Mouse (Mus musculus): ENCODE results near the gene Slc39a2. TPM values are rescaled to one million over a fixed set of nuclear protein-coding genes. Genes with fewer than 3 reads are reported as not detected.
"Not testable (repeated sequence)": the region's sequence is repeated elsewhere in the genome, so short reads cannot be mapped to it uniquely, and the experiment has no call there.

Gene Slc39a2
- polyA plus RNA-seq, 1 experiment from 2014 or later, result 0.48 TPM

- Histone ChIP-seq H3K4me1 (peaks cover 7% of the 10 kb centered on the region; the same call in 1 of the 2 replicates), H3K27ac (0 out of 2 replicates have a peak overlapping the region, but pooled peaks have one; percentile 3), H3K9ac (no peak overlapping the region), H3K27me3 (no peaks in the 10 kb centered on the region), H3K4me3 (replicated peaks) (no peak overlapping the region), H3K36me3 (no peaks in the 10 kb centered on the region), H3K4me2 (no peak overlapping the region), H3K9me3 (replicated peaks) (no peaks in the 10 kb centered on the region)
- 68% methylated on average over 16 of the region's 16 CpGs for WGBS
- ATAC-seq (replicated peaks; ENCODE audit: low FRiP score), result no peak; the same call in 1 of the 2 replicates
These were observed 29.3 kb downstream of the Slc39a2 start for GRCm38 (mm10) chr14:51921759-51922570.

DNA sequence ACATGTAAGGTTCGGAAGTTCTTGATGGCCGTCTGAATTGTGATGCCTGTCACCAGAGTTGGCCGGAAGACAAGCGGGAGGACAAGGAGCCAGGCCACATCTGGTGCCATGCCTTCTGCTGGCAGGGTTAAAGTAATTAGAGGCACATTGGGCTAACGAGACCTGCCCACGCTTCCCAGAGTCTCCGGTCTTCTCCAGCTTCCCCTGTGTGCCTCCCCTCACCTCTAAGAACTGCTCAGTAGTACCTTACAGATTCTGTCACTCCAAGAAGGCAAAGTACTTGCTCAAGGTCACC is 29.8 kb downstream of the Slc39a2 start, which contains the start of gene Rnase13:
TSS of gene Rnase13 (minus strand) at position 203 of the 295 bp plus-strand sequence.
- H3K4me1 ChIP-seq, result peaks cover 7% of the 10 kb centered on the region; the same call in 1 of the 2 replicates
- H3K9me3 ChIP-seq (replicated peaks), result no peaks in the 10 kb centered on the region
- H3K27ac ChIP-seq, result 0 out of 2 replicates have a peak within 1 kb of the TSS, but pooled peaks have one; percentile 3
- 93% methylated on average over 7 of the region's 7 CpGs for WGBS
- H3K27me3 ChIP-seq, result no peaks in the 10 kb centered on the region
- no peak within 1 kb of the TSS for H3K4me2 ChIP-seq
- ATAC-seq (replicated peaks; ENCODE audit: low FRiP score), result no peak
- H3K4me3 ChIP-seq (replicated peaks), result no peak within 1 kb of the TSS
- H3K36me3 ChIP-seq, result no peaks in the 10 kb centered on the region
- H3K9ac ChIP-seq, result no peak within 1 kb of the TSS

GRCm38 (mm10) chr14:51922910-51923309 is 30.2 kb downstream of the Slc39a2 start:
- Histone ChIP-seq H3K27ac (no peak overlapping the region), H3K27me3 (no peaks in the 10 kb centered on the region), H3K4me2 (no peak overlapping the region), H3K9me3 (replicated peaks) (no peaks in the 10 kb centered on the region), H3K4me3 (replicated peaks) (no peak overlapping the region), H3K4me1 (peaks cover 7% of the 10 kb centered on the region; the same call in 1 of the 2 replicates), H3K9ac (no peak overlapping the region), H3K36me3 (no peaks in the 10 kb centered on the region)
- ATAC-seq (replicated peaks; ENCODE audit: low FRiP score), result no peak
- WGBS, result 87% methylated on average over 2 of the region's 2 CpGs

DNA sequence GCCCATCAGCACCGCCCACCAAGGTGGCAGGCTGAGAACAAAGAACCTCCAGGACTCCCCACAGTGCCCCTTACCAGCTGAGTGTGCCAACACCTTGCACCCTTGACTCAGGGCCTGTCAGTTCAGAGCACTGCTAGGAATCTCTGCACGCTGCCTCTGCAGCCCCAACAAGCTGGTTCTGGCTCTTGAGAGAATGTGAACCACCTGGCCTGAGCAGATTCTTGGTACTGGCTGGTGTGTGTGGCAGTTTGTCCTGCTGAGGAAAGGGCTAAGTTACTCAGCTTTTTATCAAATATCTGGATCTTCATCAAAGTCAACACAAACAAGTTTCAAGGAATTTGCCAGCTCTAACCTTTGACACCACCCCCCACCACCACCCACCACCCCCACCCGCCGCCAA is 30.8 kb downstream of the Slc39a2 start:
- no peak overlapping the region for H3K9ac ChIP-seq
- 78% methylated on average over 4 of the region's 4 CpGs for WGBS
- no peaks in the 10 kb centered on the region for H3K9me3 ChIP-seq (replicated peaks)
- H3K4me3 ChIP-seq (replicated peaks), result no peak overlapping the region
- H3K36me3 ChIP-seq, result no peaks in the 10 kb centered on the region
- peaks cover 7% of the 10 kb centered on the region; the same call in 1 of the 2 replicates for H3K4me1 ChIP-seq
- H3K4me2 ChIP-seq, result no peak overlapping the region
- H3K27me3 ChIP-seq, result no peaks in the 10 kb centered on the region
- ATAC-seq (replicated peaks; ENCODE audit: low FRiP score), result no peak
- no peak overlapping the region for H3K27ac ChIP-seq

- not testable (repeated sequence) for H3K9ac ChIP-seq; H3K27ac ChIP-seq; H3K4me3 ChIP-seq (replicated peaks); H3K4me2 ChIP-seq; ATAC-seq (replicated peaks; ENCODE audit: low FRiP score); H3K27me3 ChIP-seq; H3K4me1 ChIP-seq; H3K9me3 ChIP-seq (replicated peaks); H3K36me3 ChIP-seq
- 93% methylated on average over 11 of the region's 11 CpGs for WGBS
These were observed 34.2 kb downstream of the Slc39a2 start for GRCm38 (mm10) chr14:51926930-51927329.

DNA sequence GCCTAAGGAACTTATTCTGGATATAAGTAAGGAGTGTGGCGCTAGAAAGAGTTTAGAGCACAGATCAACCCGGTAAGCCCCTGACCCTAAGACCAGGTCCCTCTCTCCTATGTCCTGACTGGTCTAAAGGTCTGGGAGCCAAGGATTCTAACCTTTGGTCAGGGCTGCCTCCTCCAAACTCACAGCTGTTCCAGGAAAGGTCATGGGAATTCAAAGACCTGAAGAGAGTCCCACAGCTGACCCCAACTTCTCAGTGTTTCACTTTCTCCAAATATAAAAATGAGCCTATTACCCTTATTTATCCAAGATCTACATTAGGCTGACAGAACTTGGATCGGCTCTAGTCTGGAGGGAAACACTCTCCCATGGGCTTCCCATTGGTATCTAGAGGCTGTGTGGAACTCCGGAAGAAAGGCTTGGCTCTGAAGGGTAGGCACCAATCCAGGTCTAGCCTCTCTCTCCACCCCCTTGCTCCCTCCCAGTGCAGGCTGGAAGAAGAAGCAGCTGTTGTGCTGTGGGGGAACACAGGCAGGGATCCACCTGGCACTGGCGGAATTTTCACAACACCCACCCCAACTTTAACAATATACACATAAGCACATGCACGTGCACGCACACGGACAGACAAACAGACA is 36.7 kb downstream of the Slc39a2 start:
- H3K4me1 ChIP-seq, result peaks cover 4% of the 10 kb centered on the region
- H3K4me3 ChIP-seq (replicated peaks), result no peak overlapping the region
- ATAC-seq (replicated peaks; ENCODE audit: low FRiP score), result no peak
- no peaks in the 10 kb centered on the region for H3K9me3 ChIP-seq (replicated peaks)
- no peak overlapping the region for H3K4me2 ChIP-seq
- H3K9ac ChIP-seq, result no peak overlapping the region
- H3K36me3 ChIP-seq, result no peaks in the 10 kb centered on the region
- no peaks in the 10 kb centered on the region for H3K27me3 ChIP-seq
- 0 out of 2 replicates have a peak overlapping the region, but pooled peaks have one; percentile 18 for H3K27ac ChIP-seq
- 74% methylated on average over 8 of the region's 8 CpGs for WGBS

DNA sequence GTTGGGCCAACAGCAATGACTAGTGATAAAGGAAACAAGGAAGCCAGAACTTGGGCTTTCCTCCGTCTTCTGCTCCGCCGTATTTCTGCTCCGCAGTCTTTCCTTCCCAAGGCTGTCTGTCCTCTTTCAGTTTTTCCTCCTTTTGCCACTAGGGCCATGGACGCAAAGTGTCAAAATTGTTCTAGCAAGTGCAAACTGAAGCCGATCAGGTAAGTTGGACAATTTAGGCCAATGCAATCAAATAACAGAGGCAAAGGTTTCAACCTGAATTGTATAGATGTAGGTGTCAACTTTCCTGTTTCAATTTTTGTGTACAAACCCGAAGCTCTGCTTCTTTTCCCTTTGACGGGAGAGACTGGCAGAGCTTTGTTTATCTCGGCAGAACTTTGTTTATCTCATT is 37.3 kb downstream of the Slc39a2 start:
- H3K4me3 ChIP-seq (replicated peaks), result no peak overlapping the region
- no peaks in the 10 kb centered on the region for H3K27me3 ChIP-seq
- no peaks in the 10 kb centered on the region for H3K36me3 ChIP-seq
- no peak overlapping the region for H3K9ac ChIP-seq
- H3K27ac ChIP-seq, result 0 out of 2 replicates have a peak overlapping the region, but pooled peaks have one; percentile 18
- no peak for ATAC-seq (replicated peaks; ENCODE audit: low FRiP score)
- WGBS, result 71% methylated on average over 9 of the region's 9 CpGs
- no peak overlapping the region for H3K4me2 ChIP-seq
- peaks cover 4% of the 10 kb centered on the region for H3K4me1 ChIP-seq
- no peaks in the 10 kb centered on the region for H3K9me3 ChIP-seq (replicated peaks)

GRCm38 (mm10) chr14:51930824-51931223 is 38.1 kb downstream of the Slc39a2 start:
- peak; percentile 85 for ATAC-seq (replicated peaks; ENCODE audit: low FRiP score)
- WGBS, result 32% methylated on average over 5 of the region's 5 CpGs

GRCm38 (mm10) chr14:51932092-51933020 is 39.7 kb downstream of the Slc39a2 start:
- 42% methylated on average over 10 of the region's 10 CpGs for WGBS
- Histone ChIP-seq H3K4me3 (replicated peaks) (no peak overlapping the region), H3K4me1 (peaks cover 4% of the 10 kb centered on the region), H3K27me3 (no peaks in the 10 kb centered on the region), H3K36me3 (no peaks in the 10 kb centered on the region), H3K9me3 (replicated peaks) (0 out of 2 replicates have a peak, but pooled peaks cover 3% of the 10 kb centered on the region), H3K27ac (no peak overlapping the region), H3K9ac (no peak overlapping the region), H3K4me2 (no peak overlapping the region)
- ATAC-seq (replicated peaks; ENCODE audit: low FRiP score), result no peak; the same call in 1 of the 2 replicates

More at GRCm38 (mm10) chr14:51930824-51931223, 38.1 kb downstream of the Slc39a2 start:
- no peak overlapping the region for H3K9ac ChIP-seq
- no peak overlapping the region for H3K4me2 ChIP-seq
- no peaks in the 10 kb centered on the region for H3K27me3 ChIP-seq
- no peaks in the 10 kb centered on the region for H3K9me3 ChIP-seq (replicated peaks)
- no peaks in the 10 kb centered on the region for H3K36me3 ChIP-seq
- H3K4me1 ChIP-seq, result peaks cover 4% of the 10 kb centered on the region
- H3K4me3 ChIP-seq (replicated peaks), result no peak overlapping the region
- H3K27ac ChIP-seq, result no peak overlapping the region

- peaks cover 16% of the 10 kb centered on the region for H3K4me1 ChIP-seq
- no peaks in the 10 kb centered on the region for H3K36me3 ChIP-seq
- no peak for ATAC-seq (replicated peaks; ENCODE audit: low FRiP score)
- H3K9me3 ChIP-seq (replicated peaks), result 0 out of 2 replicates have a peak, but pooled peaks cover 3% of the 10 kb centered on the region
- no peaks in the 10 kb centered on the region for H3K27me3 ChIP-seq
- H3K27ac ChIP-seq, result no peak overlapping the region
- H3K4me2 ChIP-seq, result no peak overlapping the region
- 91% methylated on average over 9 of the region's 9 CpGs for WGBS
- H3K9ac ChIP-seq, result no peak overlapping the region
- no peak overlapping the region for H3K4me3 ChIP-seq (replicated peaks)
These were observed 46.3 kb downstream of the Slc39a2 start for GRCm38 (mm10) chr14:51939005-51939404.

- Histone ChIP-seq H3K4me3 (replicated peaks) (no peak overlapping the region), H3K9me3 (replicated peaks) (0 out of 2 replicates have a peak, but pooled peaks cover 3% of the 10 kb centered on the region), H3K27ac (peak overlapping the region; percentile 28; the same call in 1 of the 2 replicates), H3K9ac (no peak overlapping the region), H3K27me3 (no peaks in the 10 kb centered on the region), H3K4me1 (peaks cover 16% of the 10 kb centered on the region), H3K4me2 (peak overlapping the region; percentile 14), H3K36me3 (no peaks in the 10 kb centered on the region)
- WGBS, result 26% methylated on average over 8 of the region's 8 CpGs
- ATAC-seq (replicated peaks; ENCODE audit: low FRiP score), result peak; percentile 85
These were observed 48.4 kb downstream of the Slc39a2 start for GRCm38 (mm10) chr14:51940944-51941560.

Data from kidney, embryonic 15.5 days (tissue).